Mouse (Mus musculus) lung, postnatal 0 days (tissue): ENCODE measurements at regions not wholly inside any gene's neighbourhood (a gene's known extent, or its start where the extent isn't known, plus 50 kb on each side); places are given as distances from the start of the nearest gene placed in this dataset.

Source experiments
- ATAC-seq: fragments of 200-750 bp; cut with Nextera tagmentation; 2 replicates; pipeline ENCODE4 v1.8.0; 2017; ENCODE audit warnings: moderate library complexity
- DNase-seq: peaks from one replicate; pipeline ENCODE4 v3.0.0-alpha.2; 2016; ENCODE audit warnings: low spot score
- H3K27ac ChIP-seq: fragments of 300-500 bp; sonication (generic); 2 replicates; pipeline ENCODE4 v1.5.1; 2014; ENCODE audit warnings: antibody characterized with exemption, mild to moderate bottlenecking, low read length, mixed read lengths
- H3K27me3 ChIP-seq: fragments of 300-500 bp; sonication (generic); replicated peaks from 2 replicates; pipeline ENCODE4 v1.6.1; 2014; ENCODE audit warnings: low read length, mixed read lengths; ENCODE audit not compliant: insufficient read depth
- H3K36me3 ChIP-seq: fragments of 300-500 bp; sonication (generic); 2 replicates; pipeline ENCODE4 v1.6.1; 2014; ENCODE audit warnings: low read length, mixed read lengths; ENCODE audit not compliant: insufficient read depth
- H3K4me1 ChIP-seq: fragments of 300-500 bp; sonication (generic); 2 replicates; pipeline ENCODE4 v1.6.1; 2014; ENCODE audit warnings: antibody characterized with exemption, low read depth, low read length, mixed read lengths; ENCODE audit not compliant: insufficient read depth
- H3K4me2 ChIP-seq: fragments of 300-500 bp; sonication (generic); replicated peaks from 2 replicates; pipeline ENCODE4 v1.6.1; 2014; ENCODE audit warnings: low read depth, mild to moderate bottlenecking, low read length, moderate library complexity, mixed read lengths
- H3K4me3 ChIP-seq: fragments of 300-500 bp; sonication (generic); 2 replicates; pipeline ENCODE4 v1.5.1; 2014; ENCODE audit warnings: low read depth, low read length
- H3K9ac ChIP-seq: fragments of 300-500 bp; sonication (generic); replicated peaks from 2 replicates; pipeline ENCODE4 v1.6.1; 2014; ENCODE audit warnings: low read depth, mild to moderate bottlenecking
- H3K9me3 ChIP-seq: fragments of 300-500 bp; sonication (generic); 2 replicates; pipeline ENCODE4 v1.6.1; 2016; ENCODE audit warnings: low read length, mixed read lengths
- CTCF ChIP-seq: IDR thresholded peaks from 2 replicates; pipeline ENCODE4 v1.5.1; 2016; ENCODE audit warnings: antibody characterized with exemption, mild to moderate bottlenecking
- EP300 ChIP-seq: IDR thresholded peaks from 2 replicates; pipeline ENCODE4 v1.6.1; 2016; ENCODE audit warnings: antibody characterized with exemption, mild to moderate bottlenecking, control low read depth
- WGBS: fragments of 180-500 bp; shearing (Covaris S2); extraction: QIAGEN DNeasy Blood & Tissue Kit; methylation state at CpG from one replicate; pipeline ENCODE4 v1.1.7; 2014; 5-methylcytosine and 5-hydroxymethylcytosine counted together

DNA sequence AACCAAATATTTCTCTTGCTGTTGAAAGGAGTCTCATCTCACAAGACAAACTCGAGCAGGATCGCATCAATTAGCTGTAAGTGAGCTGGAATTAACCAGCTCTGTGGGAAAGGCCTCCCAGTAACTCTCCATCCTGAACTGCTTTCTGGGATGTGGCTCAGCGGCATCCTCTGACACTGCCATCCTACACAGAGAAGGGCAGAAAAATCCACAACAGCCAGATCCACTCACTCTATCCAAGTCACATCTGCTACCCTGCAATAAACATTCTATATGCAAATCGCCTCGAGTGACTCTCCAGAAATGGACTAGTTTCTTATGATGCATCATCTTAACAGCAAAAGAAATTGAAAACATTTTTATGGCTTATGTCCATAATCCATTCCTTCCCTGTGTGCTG, 83.6 kb downstream of the Chst2 start:
- no peak for ATAC-seq
- Histone ChIP-seq H3K4me2 (no peak overlapping the region), H3K9ac (no peak overlapping the region), H3K9me3 (no peaks in the 10 kb centered on the region), H3K36me3 (no peaks in the 10 kb centered on the region), H3K4me3 (no peak overlapping the region), H3K4me1 (no peaks in the 10 kb centered on the region), H3K27me3 (no peaks in the 10 kb centered on the region), H3K27ac (no peak overlapping the region)
- no peak for DNase-seq
- 66% methylated on average over 5 of the region's 5 CpGs for WGBS
- TF ChIP-seq EP300, result no peak
- no peak for TF ChIP-seq CTCF

DNA sequence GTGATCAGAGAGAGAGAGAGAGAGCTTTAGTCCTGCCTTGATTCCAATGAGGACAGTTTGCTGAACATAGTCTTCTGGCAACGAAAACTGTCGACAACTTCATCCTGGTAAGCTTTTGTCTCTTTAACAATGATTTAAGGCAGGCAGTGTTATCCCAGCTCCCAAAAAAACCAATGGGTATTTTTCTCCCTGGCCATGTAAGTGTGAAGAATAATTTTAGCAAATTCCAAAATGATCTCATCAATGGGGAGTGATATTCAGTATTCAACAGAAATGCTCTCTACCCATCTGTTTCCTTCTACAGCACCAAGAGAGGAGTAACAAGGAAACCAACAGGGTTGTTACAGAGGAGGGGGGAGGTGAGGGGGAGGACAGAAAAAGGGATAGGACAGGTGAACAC, 84.5 kb downstream of the Chst2 start:
- TF ChIP-seq CTCF (no peak), EP300 (no peak)
- no peaks in the 10 kb centered on the region for H3K9me3 ChIP-seq
- no peak overlapping the region for H3K4me3 ChIP-seq
- no peak for DNase-seq
- no peak overlapping the region for H3K27ac ChIP-seq
- no peak overlapping the region for H3K9ac ChIP-seq
- no peaks in the 10 kb centered on the region for H3K4me1 ChIP-seq
- H3K27me3 ChIP-seq, result no peaks in the 10 kb centered on the region
- 84% methylated on average over 2 of the region's 2 CpGs for WGBS
- ATAC-seq, result no peak
- H3K4me2 ChIP-seq, result no peak overlapping the region
- H3K36me3 ChIP-seq, result no peaks in the 10 kb centered on the region

DNA sequence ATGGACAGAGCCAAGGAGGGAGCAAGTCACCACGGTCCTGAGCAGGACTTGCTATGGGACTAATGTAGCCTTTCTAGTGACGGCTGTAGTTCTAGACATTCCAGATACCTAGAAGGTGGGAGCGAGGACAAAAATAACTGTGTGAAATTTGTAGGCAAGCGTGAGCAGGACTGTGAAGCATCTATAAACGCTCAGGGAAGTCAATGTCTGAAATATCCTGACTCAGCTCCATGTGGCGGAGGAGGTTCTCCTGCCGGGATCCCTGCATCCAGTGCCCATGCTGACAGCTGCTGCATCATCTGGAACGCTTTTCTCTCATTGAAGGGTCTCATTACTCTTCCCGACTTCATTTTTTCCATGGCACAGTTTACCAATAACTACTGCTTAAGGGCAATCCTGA, 87.6 kb downstream of the Chst2 start:
- DNase-seq (no peak), ATAC-seq (no peak)
- no peaks in the 10 kb centered on the region for H3K36me3 ChIP-seq
- no peak overlapping the region for H3K9ac ChIP-seq
- H3K4me3 ChIP-seq, result no peak overlapping the region
- H3K4me2 ChIP-seq, result no peak overlapping the region
- no peaks in the 10 kb centered on the region for H3K4me1 ChIP-seq
- no peaks in the 10 kb centered on the region for H3K27me3 ChIP-seq
- H3K27ac ChIP-seq, result no peak overlapping the region
- no peak for TF ChIP-seq EP300
- no peak for TF ChIP-seq CTCF
- H3K9me3 ChIP-seq, result no peaks in the 10 kb centered on the region
- WGBS, result 87% methylated on average over 9 of the region's 9 CpGs

DNA sequence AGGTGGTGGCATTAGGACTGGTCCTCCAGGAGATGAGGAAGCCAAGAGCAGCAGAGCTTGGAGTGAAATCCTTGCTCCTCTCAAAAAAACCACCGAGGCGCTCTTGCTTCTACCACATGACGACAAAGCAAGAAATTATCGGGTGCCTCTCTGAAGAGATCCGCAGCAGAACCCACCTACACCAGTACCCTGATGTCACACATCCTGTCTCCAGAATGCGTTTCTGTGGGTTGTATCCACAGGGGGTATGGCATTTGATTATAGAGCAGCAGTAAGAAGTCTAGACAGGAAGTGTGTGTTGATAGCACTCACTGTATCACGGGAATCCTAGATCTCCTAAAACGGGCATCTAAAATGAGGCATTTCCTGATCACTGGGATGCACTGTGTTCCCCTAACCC, 89.8 kb downstream of the Chst2 start:
- Histone ChIP-seq H3K9ac (no peak overlapping the region), H3K27ac (no peak overlapping the region), H3K36me3 (no peaks in the 10 kb centered on the region), H3K9me3 (no peaks in the 10 kb centered on the region), H3K4me1 (no peaks in the 10 kb centered on the region), H3K4me3 (no peak overlapping the region), H3K4me2 (no peak overlapping the region), H3K27me3 (no peaks in the 10 kb centered on the region)
- ATAC-seq, result peak; percentile 43
- 58% methylated on average over 8 of the region's 8 CpGs for WGBS
- no peak for DNase-seq
- TF ChIP-seq EP300 (peak; percentile 35; the same call in 1 of the 2 replicates), CTCF (no peak)

DNA sequence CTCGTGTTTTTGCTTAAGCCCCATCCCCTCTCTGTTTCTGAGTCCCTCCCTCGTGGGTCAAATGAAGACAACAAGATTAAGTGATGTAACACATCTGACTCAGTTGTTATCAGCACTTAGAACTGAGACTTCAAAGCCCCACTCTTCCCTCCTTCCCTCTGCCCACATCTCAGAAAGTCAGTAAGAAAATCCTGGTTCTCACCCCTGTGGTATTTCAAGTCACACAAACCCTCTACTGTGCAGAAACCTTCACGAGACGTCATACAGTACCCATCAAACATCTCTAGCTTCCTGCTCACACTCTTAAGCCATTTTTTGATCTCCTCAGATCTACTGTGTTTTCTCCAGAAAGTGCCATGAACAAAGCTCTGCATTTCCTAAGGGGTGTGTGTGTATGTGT, 91.4 kb downstream of the Chst2 start:
- DNase-seq (no peak), ATAC-seq (no peak)
- no peak for TF ChIP-seq CTCF
- TF ChIP-seq EP300, result no peak
- Histone ChIP-seq H3K27ac (no peak overlapping the region), H3K36me3 (no peaks in the 10 kb centered on the region), H3K4me1 (no peaks in the 10 kb centered on the region), H3K4me2 (no peak overlapping the region), H3K4me3 (no peak overlapping the region), H3K9ac (no peak overlapping the region), H3K9me3 (no peaks in the 10 kb centered on the region), H3K27me3 (no peaks in the 10 kb centered on the region)
- WGBS, result 46% methylated on average over 4 of the region's 4 CpGs

DNA sequence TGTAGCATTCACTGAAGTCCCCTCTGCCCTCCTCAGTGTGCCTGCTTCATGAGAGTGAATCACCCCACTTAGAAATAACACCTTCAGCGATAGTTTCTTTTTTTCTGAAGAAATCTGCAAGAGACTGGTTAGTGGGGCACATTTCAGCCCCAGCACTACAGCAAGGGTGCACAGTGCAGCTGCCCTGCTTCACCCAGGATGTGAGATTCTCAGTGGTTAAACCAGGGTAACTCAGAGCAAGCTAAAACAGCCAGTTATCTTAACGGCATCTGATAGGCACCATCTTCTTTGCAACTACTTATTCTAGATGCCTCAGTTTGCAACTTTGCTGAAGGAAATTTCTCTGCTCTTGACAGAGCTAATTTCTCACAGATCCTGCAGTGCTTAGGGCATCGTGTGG, 94.9 kb downstream of the Chst2 start:
- 80% methylated on average over 3 of the region's 3 CpGs for WGBS
- Histone ChIP-seq H3K4me2 (no peak overlapping the region), H3K4me1 (no peaks in the 10 kb centered on the region)

DNA sequence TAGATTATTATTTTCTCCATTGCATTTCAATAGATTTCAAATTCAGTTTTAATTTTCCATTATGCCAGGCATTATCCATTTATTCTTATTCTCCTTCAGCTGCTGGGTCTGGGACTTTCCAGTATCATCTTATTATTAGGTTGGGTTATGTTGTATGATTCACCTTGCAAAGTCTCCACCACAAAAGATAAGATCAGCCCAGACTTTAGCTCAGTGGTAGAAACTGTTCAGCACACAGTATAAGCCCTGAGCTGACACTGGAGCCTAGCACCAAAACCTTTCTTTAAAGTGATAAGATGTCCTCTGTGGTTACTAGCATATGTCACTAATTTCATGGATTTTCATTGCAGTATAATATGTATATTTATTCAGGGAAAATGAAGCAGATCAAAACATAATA, 117.5 kb downstream of the Chst2 start:
- no peak for TF ChIP-seq EP300
- TF ChIP-seq CTCF, result no peak
- Histone ChIP-seq H3K4me3 (no peak overlapping the region), H3K9me3 (no peaks in the 10 kb centered on the region), H3K4me2 (no peak overlapping the region), H3K36me3 (no peaks in the 10 kb centered on the region), H3K27ac (no peak overlapping the region), H3K4me1 (no peaks in the 10 kb centered on the region), H3K9ac (no peak overlapping the region), H3K27me3 (no peaks in the 10 kb centered on the region)
- no peak for DNase-seq
- no peak for ATAC-seq

More for the DNA sequence above, 94.9 kb downstream of the Chst2 start:
- H3K27me3 ChIP-seq, result no peaks in the 10 kb centered on the region
- ATAC-seq (no peak), DNase-seq (no peak)
- H3K9ac ChIP-seq, result no peak overlapping the region
- no peaks in the 10 kb centered on the region for H3K9me3 ChIP-seq
- H3K4me3 ChIP-seq, result no peak overlapping the region
- no peaks in the 10 kb centered on the region for H3K36me3 ChIP-seq
- TF ChIP-seq CTCF, result no peak
- TF ChIP-seq EP300, result no peak
- no peak overlapping the region for H3K27ac ChIP-seq
